Mouse (Mus musculus) thymus, postnatal 4 days (tissue): Measurements from ENCODE around the gene Spp2.

Experiments used
- DNase-seq: peaks from one replicate; pipeline ENCODE4 v3.0.0; 2021

Gene Spp2

GRCm38 (mm10) chr1:88469746-88470145 lies 63.0 kb downstream of the Spp2 start:
- no peak for DNase-seq

GRCm38 (mm10) chr1:88472258-88472657 lies 65.5 kb downstream of the Spp2 start:
- no peak for DNase-seq

DNA sequence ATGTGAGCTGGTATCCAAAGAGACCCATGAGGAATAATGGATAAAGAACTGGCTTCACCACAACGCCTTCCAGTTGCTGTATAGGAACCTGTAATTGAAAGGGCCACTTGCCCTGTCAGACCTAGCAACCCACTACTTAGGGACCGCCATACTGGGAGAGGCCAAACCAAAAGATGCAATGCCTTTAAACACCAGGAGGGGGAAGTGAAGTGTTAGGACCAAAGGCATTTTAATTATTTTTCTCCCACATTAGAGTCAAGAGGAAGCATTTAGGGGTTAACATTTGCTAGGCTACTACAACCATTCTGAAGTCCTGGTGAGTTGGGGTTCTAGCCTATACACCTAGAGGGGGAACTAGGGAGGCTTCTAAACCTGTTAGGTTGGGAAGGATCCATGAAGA lies 67.1 kb downstream of the Spp2 start:
- no peak for DNase-seq

GRCm38 (mm10) chr1:88474598-88474997 lies 67.8 kb downstream of the Spp2 start:
- DNase-seq, result peak; percentile 27

- peak; percentile 65 for DNase-seq
Observed at GRCm38 (mm10) chr1:88475502-88475953, 68.8 kb downstream of the Spp2 start.
